Mouse (Mus musculus): ENCODE measurements at regions not wholly inside any gene's neighbourhood (a gene's known extent, or its start where the extent isn't known, plus 50 kb on each side); places are given as distances from the start of the nearest gene placed in this dataset.
A peak's percentile ranks its signal among the peaks of the same experiment; 100 is the strongest.

GRCm38 (mm10) chr3:151216764-151217502 lies 220.8 kb upstream of the Adgrl4 start:
- H3K9me3 ChIP-seq (ENCODE audit: low read length), result no peaks in the 10 kb centered on the region
- no peak overlapping the region for H3K4me3 ChIP-seq (ENCODE audit: low read depth, low read length)
- ATAC-seq (no peak), DNase-seq (ENCODE audit: low spot score) (no peak)
- TF ChIP-seq CTCF (IDR thresholded peaks at IDR 0.05) (no peak), EP300 (IDR thresholded peaks at IDR 0.05) (no peak)
- no peaks in the 10 kb centered on the region for H3K27me3 ChIP-seq (replicated peaks; ENCODE audit: insufficient read depth, low read length)
- H3K4me1 ChIP-seq (ENCODE audit: insufficient read depth, low read depth, low read length), result no peaks in the 10 kb centered on the region
- H3K27ac ChIP-seq (ENCODE audit: low read length), result no peak overlapping the region
- H3K4me2 ChIP-seq (replicated peaks; ENCODE audit: low read depth, low read length), result no peak overlapping the region
- H3K36me3 ChIP-seq (ENCODE audit: insufficient read depth, low read length), result no peaks in the 10 kb centered on the region
- WGBS, result 62% methylated on average over 3 of the region's 3 CpGs
- no peak overlapping the region for H3K9ac ChIP-seq (replicated peaks; ENCODE audit: low read depth)

- Histone ChIP-seq H3K9ac (replicated peaks; ENCODE audit: low read depth) (no peak overlapping the region), H3K27me3 (replicated peaks; ENCODE audit: insufficient read depth, low read length) (no peaks in the 10 kb centered on the region), H3K27ac (ENCODE audit: low read length) (no peak overlapping the region), H3K4me2 (replicated peaks; ENCODE audit: low read depth, low read length) (no peak overlapping the region), H3K9me3 (ENCODE audit: low read length) (no peaks in the 10 kb centered on the region), H3K4me3 (ENCODE audit: low read depth, low read length) (no peak overlapping the region), H3K36me3 (ENCODE audit: insufficient read depth, low read length) (no peaks in the 10 kb centered on the region), H3K4me1 (ENCODE audit: insufficient read depth, low read depth, low read length) (no peaks in the 10 kb centered on the region)
- DNase-seq (ENCODE audit: low spot score) (peak; percentile 45), ATAC-seq (no peak)
- no peak for TF ChIP-seq EP300 (IDR thresholded peaks at IDR 0.05)
- TF ChIP-seq CTCF (IDR thresholded peaks at IDR 0.05), result peak; percentile 76
- WGBS, result 11% methylated on average over 3 of the region's 3 CpGs
Measured at GRCm38 (mm10) chr3:151222407-151222806, 215.3 kb upstream of the Adgrl4 start.

- Histone ChIP-seq H3K9ac (replicated peaks; ENCODE audit: low read depth) (no peak overlapping the region), H3K27me3 (replicated peaks; ENCODE audit: insufficient read depth, low read length) (no peaks in the 10 kb centered on the region), H3K9me3 (ENCODE audit: low read length) (no peaks in the 10 kb centered on the region), H3K4me1 (ENCODE audit: insufficient read depth, low read depth, low read length) (no peaks in the 10 kb centered on the region), H3K27ac (ENCODE audit: low read length) (no peak overlapping the region), H3K4me2 (replicated peaks; ENCODE audit: low read depth, low read length) (no peak overlapping the region), H3K4me3 (ENCODE audit: low read depth, low read length) (no peak overlapping the region), H3K36me3 (ENCODE audit: insufficient read depth, low read length) (no peaks in the 10 kb centered on the region)
- no peak for ATAC-seq
- no peak for DNase-seq (ENCODE audit: low spot score)
- WGBS, result 61% methylated on average over 2 of the region's 2 CpGs
- TF ChIP-seq CTCF (IDR thresholded peaks at IDR 0.05) (no peak), EP300 (IDR thresholded peaks at IDR 0.05) (no peak)
Measured at GRCm38 (mm10) chr3:151252458-151252857, 185.2 kb upstream of the Adgrl4 start.

DNA sequence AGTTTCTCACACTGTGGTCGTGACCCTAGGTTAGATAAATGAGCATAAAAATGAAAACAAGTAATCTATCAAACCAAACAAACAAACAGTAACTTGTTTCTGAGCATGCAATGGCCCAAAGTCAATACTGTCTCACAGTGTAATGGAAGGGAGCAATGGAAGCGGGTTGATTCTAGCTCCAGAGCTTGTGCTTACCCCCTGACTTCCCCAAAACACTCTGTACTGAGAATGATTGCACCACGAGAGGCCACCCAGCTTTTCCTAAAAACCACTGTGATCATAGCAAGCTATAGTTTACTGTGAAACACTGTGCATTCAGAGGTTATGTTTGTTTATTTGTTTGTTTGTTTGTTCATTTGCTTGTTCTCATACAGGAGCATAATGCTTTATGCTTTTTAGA lies 174.9 kb upstream of the Adgrl4 start:
- Histone ChIP-seq H3K4me2 (replicated peaks; ENCODE audit: low read depth, low read length) (no peak overlapping the region), H3K9ac (replicated peaks; ENCODE audit: low read depth) (no peak overlapping the region), H3K9me3 (ENCODE audit: low read length) (no peaks in the 10 kb centered on the region), H3K27ac (ENCODE audit: low read length) (no peak overlapping the region), H3K4me3 (ENCODE audit: low read depth, low read length) (no peak overlapping the region), H3K4me1 (ENCODE audit: insufficient read depth, low read depth, low read length) (no peaks in the 10 kb centered on the region), H3K36me3 (ENCODE audit: insufficient read depth, low read length) (no peaks in the 10 kb centered on the region), H3K27me3 (replicated peaks; ENCODE audit: insufficient read depth, low read length) (no peaks in the 10 kb centered on the region)
- 69% methylated on average over 3 of the region's 3 CpGs for WGBS
- TF ChIP-seq CTCF (IDR thresholded peaks at IDR 0.05) (no peak), EP300 (IDR thresholded peaks at IDR 0.05) (no peak)
- no peak for ATAC-seq
- no peak for DNase-seq (ENCODE audit: low spot score)

DNA sequence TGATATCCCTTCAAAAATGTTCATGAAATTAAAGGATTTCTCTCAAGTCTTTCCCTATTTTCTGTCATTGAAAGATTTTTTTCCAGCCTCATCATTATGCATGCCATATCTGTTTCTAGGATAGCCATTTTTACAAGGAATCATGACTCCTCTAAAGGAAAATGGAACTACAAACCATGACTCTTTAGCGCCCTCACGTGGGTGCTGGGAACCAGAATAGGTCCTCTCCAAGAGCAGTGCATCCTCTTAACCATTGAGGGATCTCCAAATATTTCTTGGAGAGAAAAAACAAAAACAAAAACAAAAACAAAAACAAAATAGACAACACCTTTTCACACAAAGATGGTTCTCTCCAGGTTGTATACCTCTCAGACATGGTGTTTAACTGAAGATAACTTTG lies 172.0 kb upstream of the Adgrl4 start:
- WGBS, result 31% methylated on average over 2 of the region's 2 CpGs
- Histone ChIP-seq H3K4me1 (ENCODE audit: insufficient read depth, low read depth, low read length) (no peaks in the 10 kb centered on the region), H3K27me3 (replicated peaks; ENCODE audit: insufficient read depth, low read length) (no peaks in the 10 kb centered on the region), H3K36me3 (ENCODE audit: insufficient read depth, low read length) (no peaks in the 10 kb centered on the region), H3K9me3 (ENCODE audit: low read length) (no peaks in the 10 kb centered on the region), H3K9ac (replicated peaks; ENCODE audit: low read depth) (no peak overlapping the region), H3K4me2 (replicated peaks; ENCODE audit: low read depth, low read length) (no peak overlapping the region), H3K27ac (ENCODE audit: low read length) (no peak overlapping the region), H3K4me3 (ENCODE audit: low read depth, low read length) (no peak overlapping the region)
- DNase-seq (ENCODE audit: low spot score) (no peak), ATAC-seq (no peak)
- TF ChIP-seq EP300 (IDR thresholded peaks at IDR 0.05) (no peak), CTCF (IDR thresholded peaks at IDR 0.05) (peak; percentile 14; the same call in 1 of the 2 replicates)

DNA sequence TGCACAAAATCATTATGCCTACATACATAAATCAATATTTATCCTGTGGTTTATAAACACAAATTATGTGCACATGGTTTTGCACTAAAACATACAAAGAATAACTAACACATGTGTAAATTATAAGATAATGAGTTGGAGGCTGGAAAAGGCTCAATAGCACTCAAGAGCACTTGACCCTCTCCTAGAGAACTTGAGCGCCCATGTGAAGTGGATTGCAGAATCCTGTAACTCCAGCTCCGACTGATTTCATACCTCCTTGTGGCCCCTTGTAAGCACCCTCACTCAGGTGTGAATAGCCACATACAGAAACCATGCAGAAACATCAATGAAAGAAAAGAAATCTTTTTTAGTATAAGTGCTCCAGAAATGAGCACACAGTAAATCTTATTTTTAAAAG lies 168.2 kb upstream of the Adgrl4 start:
- ATAC-seq, result peak; percentile 93
- peak; percentile 75 for DNase-seq (ENCODE audit: low spot score)
- Histone ChIP-seq H3K27me3 (replicated peaks; ENCODE audit: insufficient read depth, low read length) (no peaks in the 10 kb centered on the region), H3K27ac (ENCODE audit: low read length) (no peak overlapping the region), H3K4me2 (replicated peaks; ENCODE audit: low read depth, low read length) (no peak overlapping the region), H3K4me1 (ENCODE audit: insufficient read depth, low read depth, low read length) (no peaks in the 10 kb centered on the region), H3K36me3 (ENCODE audit: insufficient read depth, low read length) (no peaks in the 10 kb centered on the region), H3K9ac (replicated peaks; ENCODE audit: low read depth) (no peak overlapping the region), H3K9me3 (ENCODE audit: low read length) (no peaks in the 10 kb centered on the region), H3K4me3 (ENCODE audit: low read depth, low read length) (no peak overlapping the region)
- 49% methylated on average over 2 of the region's 2 CpGs for WGBS
- TF ChIP-seq EP300 (IDR thresholded peaks at IDR 0.05) (peak; percentile 51; the same call in 1 of the 2 replicates), CTCF (IDR thresholded peaks at IDR 0.05) (no peak)

Measured in lung, postnatal 0 days (tissue).